Mouse (Mus musculus) layer of hippocampus, postnatal 10 days (tissue): ENCODE measurements around the gene Strap. TPM values are rescaled to one million over a fixed set of nuclear protein-coding genes. Genes with fewer than 3 reads are reported as not detected.

Source experiments
- DNase-seq, 2 experiments: peaks; one replicate each; pipeline ENCODE4 v3.0.0; 2021; ENCODE audit warnings: low spot score in 2 of 2
- total RNA-seq, 2 experiments: library from RNA; stranded (reverse); gene quantifications; 2 replicates each; pipeline ENCODE4 v1.2.3; 2021

The Strap gene
- total RNA-seq, 2 experiments from 2014 or later, result 131 to 140 TPM

GRCm38 (mm10) chr6:137722220-137722931, 12.5 kb upstream of the Strap start:
- no peak for DNase-seq

DNA sequence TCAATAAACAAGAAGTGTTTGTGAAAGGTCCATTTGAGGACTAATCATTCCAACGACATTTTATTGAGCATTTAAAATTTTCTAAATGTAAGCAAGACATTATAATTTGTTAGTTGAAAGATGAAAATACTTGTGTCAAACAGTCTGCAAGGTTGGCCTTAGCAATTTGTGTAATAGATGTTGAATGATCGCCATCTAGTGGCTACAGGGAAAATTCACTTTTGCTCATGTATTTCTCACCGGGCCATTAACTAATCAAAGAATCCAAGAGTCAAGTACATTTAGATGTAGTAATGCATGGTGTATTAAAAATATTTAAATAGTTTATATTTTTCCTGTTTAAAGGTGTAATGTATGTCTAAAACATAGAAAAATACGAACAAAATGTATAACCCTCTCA, 11.0 kb upstream of the Strap start:
- DNase-seq, result peak; percentile 19 to 40

DNA sequence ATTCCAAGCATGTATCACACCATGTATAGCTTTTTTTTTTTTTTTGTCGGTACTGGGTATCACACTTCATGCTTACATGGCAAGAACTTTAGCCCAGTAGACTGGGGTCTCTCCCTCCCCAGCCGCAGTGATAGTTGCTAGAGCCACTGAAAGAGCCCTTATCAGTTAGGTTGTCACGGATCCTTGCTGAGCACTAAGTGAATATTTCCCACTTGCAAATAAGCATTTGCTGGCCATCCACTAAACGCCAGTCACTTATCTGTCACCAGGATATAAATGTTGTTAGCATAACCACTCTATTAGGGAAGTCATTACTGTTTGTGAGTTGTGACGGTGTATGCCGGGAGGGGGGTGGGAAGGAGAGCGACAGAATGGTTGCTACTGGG, 425 bp upstream of the Strap start:
- no peak for DNase-seq

GRCm38 (mm10) chr6:137735671-137736238, 877 bp downstream of the Strap start:
- DNase-seq, result no peak

- no peak for DNase-seq
These were observed 6.1 kb downstream of the Strap start for GRCm38 (mm10) chr6:137740972-137741371.

GRCm38 (mm10) chr6:137744700-137745099, 9.8 kb downstream of the Strap start:
- DNase-seq, result no peak

DNA sequence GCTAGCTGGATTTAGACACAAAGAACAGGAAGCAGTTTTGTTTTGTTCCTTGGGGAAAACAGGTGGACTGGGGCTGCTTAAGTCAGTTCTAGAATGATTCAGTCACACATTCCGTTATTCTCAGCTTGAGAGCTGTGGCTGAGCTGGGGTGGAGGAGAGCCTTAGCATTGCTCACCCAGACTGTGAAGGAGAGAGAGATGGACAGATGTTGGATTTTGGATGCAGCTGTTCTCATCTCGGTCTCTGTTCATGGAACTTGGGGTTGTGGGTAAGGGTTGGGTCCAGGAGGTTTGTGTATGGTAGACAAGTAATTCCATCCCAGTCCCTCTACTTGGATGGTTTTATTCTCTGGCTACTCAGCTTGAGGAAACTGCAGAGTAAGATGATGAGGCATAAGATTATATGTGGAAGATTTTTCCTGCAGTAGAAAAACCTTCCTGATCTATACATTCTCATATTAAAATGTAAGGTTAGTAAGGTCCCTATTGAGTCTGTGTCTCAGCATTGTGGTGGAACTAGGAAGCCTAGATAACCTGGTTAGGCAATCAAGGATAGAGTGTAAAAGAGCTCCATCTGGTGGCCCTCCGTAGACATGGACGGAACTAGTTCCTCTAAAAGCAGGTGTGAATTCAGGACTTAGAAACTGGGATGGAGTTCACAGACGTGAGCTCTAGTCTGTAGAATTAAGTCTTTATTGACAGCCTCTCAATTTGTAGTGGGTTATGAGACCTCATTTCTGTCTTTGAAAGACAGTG, 12.5 kb downstream of the Strap start:
- DNase-seq, result no peak

DNA sequence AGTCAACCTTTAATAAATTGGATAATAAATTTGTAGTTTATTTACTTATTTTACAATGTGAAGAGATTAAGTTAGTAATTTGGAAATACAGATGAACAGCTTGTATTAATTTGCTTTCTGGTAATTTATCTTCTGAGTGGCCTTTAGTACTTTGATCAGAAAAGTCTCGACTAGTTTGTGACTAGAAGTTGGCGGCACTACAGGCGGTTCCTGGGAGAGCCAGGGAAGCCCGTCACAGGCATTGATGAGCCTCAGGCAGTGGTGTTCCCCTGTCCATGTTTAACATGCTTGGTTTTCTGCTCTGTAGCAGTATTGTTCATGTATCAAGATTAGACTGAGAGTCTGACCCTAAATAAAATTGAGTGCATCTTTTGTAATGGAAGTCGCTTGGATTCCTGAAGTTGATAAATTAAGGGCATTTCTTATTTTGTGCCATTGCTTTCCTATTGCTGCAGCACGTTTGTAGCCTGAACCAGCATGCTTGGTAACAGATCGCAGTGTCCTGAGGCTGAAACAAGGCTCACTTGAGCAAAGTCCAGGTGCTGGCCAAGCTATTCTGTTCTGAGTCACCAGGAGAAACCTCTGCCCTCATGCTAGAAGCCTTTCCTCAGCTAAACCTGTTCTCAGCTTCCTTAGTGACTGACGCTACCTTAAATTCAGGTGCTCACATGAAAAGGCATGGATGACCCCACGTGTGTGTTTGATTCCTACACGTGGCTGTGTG, 16.8 kb downstream of the Strap start:
- no peak for DNase-seq

DNA sequence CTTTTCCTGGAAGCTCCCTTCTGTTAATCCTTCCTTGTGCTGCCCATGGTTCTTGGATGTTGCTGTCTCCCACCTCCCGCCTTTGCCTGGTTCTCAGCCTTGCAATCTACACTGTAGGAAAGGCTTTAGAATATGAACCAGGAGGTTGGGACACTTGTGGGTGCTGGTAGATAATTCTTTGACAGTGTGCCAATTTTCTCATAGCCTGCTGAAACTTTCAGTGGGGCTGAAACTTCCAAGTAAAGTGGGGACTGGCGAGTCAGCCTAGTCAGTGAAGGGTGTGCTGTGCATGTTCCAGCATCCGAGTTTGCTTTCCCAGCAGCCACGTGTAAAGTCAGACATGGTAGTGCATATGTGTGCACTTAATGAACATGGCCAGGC, 17.4 kb downstream of the Strap start:
- DNase-seq, result no peak

GRCm38 (mm10) chr6:137754056-137754856, 19.4 kb downstream of the Strap start, which contains the start of gene Dera:
Gene Dera (plus strand): TSS chr6:137754546.
- DNase-seq, result peak; percentile 71 to 78

DNA sequence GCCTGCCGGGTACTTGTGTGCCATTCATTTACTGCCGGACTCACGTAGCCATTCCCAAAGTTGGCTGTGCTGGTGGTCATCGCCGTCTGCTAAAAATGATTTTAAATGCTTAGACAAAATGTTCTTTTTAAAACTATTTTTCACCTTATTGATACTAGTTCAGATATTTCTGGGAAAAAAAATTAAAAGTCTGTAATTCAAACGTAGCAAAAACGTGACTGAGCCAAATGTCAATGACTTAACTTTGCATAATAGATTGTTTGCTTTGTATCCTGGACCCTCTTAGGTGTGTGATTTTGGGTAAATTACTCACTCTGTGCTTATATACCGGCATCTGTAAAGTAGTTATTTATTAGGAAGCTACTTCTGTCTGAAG, 20.0 kb downstream of the Strap start:
- no peak for DNase-seq

GRCm38 (mm10) chr6:137756310-137756709, 21.4 kb downstream of the Strap start:
- peak; percentile 53 to 63 for DNase-seq

- no peak for DNase-seq
These were observed 23.0 kb downstream of the Strap start for GRCm38 (mm10) chr6:137757891-137758290.

- no peak for DNase-seq
These were observed 24.8 kb downstream of the Strap start for GRCm38 (mm10) chr6:137759681-137760080.

GRCm38 (mm10) chr6:137760966-137761365, 26.1 kb downstream of the Strap start:
- DNase-seq, result no peak

GRCm38 (mm10) chr6:137764572-137765210, 29.8 kb downstream of the Strap start:
- DNase-seq, result no peak

DNA sequence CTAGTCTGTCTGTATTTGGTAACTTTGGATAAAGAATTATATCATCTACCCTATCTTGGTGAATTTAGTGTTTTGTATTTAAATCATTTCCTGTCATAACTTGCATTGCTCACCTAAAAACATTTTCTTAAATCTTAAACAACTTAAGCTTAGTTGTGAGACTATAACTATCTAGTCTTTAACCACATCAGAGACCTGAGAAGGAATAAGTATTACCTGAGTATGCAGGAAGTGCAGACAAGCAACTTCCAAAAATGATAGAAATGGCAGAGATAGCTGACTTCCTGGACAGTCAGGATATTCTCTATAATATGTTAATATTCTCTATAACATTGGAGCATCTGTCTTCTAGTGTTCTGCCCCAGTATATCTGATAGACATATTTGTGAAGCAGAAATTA, 31.3 kb downstream of the Strap start:
- DNase-seq, result no peak

GRCm38 (mm10) chr6:137771621-137772250, 36.9 kb downstream of the Strap start:
- DNase-seq, result no peak

DNA sequence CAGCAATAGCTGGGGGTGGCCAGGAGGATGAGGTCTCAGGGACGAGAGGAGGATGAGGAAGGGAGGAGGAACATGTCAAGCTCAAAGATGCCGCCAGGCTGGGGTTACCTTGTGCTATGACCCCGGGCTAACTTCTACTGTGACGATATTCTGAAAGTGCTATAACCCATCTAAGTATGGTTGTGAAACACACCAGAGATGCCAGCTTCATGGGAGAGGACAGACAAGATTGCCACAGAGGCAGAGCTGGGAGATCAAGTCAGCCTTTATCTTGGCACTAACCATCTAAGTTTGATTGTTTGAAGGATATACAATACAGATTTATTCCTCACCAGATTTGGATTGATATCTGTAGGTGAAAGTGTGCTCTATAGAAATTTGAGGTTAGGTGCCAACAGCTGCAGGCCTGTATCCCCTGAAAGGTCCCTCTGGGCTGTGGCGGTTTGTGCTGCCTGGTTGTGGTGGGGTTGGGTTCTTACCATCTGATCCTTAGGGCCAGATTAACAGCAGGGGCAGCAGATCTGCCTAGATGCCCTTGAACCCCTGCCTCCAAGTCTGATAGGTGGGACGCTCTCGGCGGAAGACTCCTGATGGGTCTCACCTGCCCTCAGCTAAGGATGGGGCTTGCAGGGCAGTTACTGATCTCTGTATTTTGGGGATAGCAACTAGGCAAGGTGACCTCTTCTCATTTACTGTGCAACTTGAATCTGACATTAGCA, 38.2 kb downstream of the Strap start:
- DNase-seq, result no peak
